Mouse (Mus musculus) layer of hippocampus, adult 9-10 months (tissue): ENCODE measurements around the gene Map2k3.

ENCODE experiments used
- DNase-seq: peaks from one replicate; pipeline ENCODE4 v3.0.0; 2022; ENCODE audit warnings: low spot score

Gene Map2k3

GRCm38 (mm10) chr11:60927264-60927663, 4.6 kb upstream of the Map2k3 start:
- peak; percentile 93 for DNase-seq

GRCm38 (mm10) chr11:60930724-60931281, 1.0 kb upstream of the Map2k3 start:
- DNase-seq = no peak

DNA sequence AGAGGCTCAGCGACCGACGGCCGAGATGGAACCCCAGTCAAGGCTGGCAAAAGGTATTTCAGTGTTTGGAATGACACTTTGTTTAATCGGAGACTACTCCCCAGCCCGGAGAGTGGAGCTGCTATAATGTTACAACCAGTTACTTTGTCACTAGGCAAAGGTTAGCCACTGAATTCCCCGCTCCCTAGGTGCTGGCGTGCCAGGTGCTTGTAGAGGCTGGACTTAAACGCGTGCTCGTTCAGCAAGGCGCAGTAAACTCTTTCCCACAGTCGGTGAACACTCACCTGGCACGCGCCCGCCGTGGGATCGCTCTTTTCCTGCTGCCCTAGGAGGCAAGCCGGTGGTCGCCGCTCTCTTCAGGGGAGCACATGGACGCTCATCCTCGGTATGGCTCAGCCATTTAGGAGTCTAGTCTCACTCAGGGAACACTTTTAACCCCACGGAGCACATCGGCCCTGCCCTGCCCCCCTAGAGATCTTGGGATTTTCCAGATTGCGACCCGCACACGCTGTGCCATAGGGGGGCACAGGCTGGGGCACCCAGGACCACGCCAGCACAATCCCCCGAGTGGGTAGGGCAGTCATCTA, 458 bp upstream of the Map2k3 start:
- no peak for DNase-seq

- no peak for DNase-seq
These were observed 729 bp downstream of the Map2k3 start for GRCm38 (mm10) chr11:60932503-60933020.

- DNase-seq = no peak
These were observed 1.5 kb downstream of the Map2k3 start for GRCm38 (mm10) chr11:60933178-60933930.

GRCm38 (mm10) chr11:60934795-60935194, 3.0 kb downstream of the Map2k3 start:
- DNase-seq = no peak

- no peak for DNase-seq
These were observed 3.6 kb downstream of the Map2k3 start for GRCm38 (mm10) chr11:60935326-60935974.

DNA sequence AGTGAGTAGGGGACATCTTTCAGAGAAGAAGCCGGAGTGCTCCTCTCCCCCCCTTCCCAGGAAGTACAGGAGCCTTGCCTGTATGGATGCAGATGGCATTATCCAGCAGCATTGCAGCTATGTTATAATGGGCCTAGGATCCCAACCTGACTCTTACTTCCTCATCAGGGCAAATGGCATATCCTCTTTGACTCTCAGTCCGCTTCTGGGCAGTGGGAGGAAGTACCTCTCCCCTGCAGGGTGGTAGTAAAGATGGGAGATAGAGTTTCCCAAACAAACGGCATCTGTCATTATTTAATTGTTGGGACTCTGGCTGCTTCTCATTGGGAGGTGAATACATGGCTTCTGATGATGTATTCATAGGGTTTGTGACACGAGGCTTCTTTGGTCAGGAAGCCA, 4.1 kb downstream of the Map2k3 start:
- no peak for DNase-seq

GRCm38 (mm10) chr11:60937611-60938010, 5.8 kb downstream of the Map2k3 start:
- DNase-seq = no peak

DNA sequence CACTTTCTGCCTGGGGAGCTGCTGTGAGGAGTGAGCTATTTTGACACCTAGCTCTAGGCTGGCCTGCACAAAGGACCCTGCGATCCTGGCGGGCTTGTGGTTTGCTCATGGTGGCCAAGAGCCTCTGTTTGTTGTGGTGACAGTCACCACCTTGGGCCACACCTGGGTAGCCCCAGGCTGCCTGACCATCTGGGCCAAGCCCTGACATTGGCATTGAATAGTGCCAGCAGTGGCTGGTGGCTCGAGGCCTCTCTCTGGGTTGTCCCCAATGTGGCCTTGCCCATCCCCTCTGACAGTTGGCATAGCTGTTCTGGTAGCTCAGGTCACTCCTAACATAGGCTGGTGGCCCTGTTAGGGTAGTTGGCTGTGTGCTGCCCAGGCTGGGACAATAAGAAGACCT, 7.7 kb downstream of the Map2k3 start:
- DNase-seq = no peak

GRCm38 (mm10) chr11:60940501-60940900, 8.7 kb downstream of the Map2k3 start:
- DNase-seq = no peak

DNA sequence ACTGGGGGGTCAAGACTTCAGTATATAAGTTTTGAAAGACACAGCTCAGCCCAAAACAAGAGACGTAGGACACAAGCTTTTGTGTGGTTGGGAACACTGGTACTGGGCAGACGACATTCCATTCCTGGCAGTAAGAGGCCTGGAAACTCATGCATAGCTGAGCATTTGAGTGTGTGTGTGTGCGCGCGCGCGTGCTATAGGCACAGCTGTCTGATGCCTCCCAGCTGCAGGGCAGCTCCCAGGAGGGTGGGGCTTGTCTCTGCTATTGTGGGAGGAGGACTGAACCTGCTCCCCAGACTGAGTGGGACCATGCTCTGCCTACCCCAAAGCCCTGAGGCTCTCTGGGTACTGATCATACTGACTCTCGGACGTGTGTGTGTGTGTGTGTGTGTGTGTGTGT, 9.5 kb downstream of the Map2k3 start:
- DNase-seq = no peak

DNA sequence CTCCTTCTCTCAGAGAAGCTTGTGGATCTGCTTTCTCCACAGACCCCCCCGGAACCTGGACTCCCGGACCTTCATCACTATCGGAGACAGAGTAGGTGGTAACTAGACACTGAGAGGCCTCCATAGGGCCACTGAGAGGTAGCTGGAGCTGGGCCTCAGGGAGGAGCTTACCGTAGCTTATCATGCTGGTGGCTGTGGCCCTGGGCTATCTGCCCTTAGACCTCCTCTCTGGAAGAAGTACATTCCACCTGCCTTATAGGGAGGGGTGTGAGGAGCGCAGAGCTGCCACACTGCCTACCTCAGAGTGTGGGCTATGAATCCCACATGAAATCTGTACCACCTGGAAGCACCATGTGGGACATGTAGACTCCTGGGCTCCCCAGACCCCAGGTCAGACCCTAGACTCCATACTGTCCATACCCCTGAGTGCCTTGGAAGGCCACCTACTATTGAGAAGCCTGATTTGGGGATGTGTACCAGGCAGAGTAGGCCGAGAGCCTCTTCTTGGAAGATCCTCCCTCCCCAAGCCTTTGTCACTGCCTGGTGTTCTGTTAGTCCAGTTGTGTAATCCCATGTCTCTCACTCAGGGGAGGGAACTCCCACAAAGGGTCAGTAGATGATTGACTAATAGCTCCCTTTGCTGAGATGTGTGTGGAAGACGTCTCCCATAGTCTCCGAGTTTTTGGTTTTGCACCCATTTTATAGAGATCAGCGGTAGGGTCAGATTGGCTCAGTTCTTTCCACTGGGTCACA, 10.6 kb downstream of the Map2k3 start:
- DNase-seq = no peak

DNA sequence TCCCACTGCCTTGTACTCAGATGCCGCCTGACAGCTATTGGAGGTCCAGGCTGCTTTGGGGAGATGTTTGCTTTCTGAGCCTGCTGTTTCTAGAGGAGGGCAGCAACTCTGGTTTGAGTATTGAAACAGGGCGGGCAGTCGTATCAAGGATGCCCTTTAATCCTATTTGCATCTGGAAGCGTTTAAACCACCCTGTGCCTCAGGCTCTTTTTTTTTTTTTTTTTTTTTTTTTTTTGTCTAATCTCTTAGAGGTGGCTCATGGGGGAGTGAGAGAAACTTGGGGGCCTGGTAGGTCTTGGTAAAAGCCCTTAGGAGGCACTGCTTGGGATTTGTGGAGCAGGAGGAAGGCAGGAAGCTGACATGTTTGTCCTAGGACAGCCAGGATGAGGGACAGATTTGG, 13.2 kb downstream of the Map2k3 start:
- no peak for DNase-seq

- no peak for DNase-seq
These were observed 20.1 kb downstream of the Map2k3 start for GRCm38 (mm10) chr11:60951896-60952295.

DNA sequence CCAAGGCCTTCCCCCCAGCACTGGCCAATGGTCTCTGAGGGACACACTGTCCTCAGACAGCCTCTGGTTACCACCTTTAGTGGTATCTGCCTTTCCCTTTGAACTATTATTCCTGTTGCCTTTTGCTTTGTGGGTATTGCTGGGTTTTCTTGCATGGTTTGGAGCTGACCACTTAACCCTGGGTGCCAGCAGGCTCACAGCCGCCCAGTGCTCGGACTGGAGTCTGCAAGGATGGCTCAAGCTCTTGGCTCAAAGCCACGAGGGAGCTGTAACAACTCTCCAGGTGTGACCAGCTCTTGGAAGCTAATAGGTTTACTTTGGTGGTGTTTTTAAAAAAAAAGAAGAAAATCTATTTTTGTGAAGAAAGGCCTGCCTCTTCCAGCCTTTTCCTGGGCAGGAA, 20.5 kb downstream of the Map2k3 start:
- DNase-seq = no peak

- DNase-seq = no peak
These were observed 21.2 kb downstream of the Map2k3 start for GRCm38 (mm10) chr11:60952986-60953385.

DNA sequence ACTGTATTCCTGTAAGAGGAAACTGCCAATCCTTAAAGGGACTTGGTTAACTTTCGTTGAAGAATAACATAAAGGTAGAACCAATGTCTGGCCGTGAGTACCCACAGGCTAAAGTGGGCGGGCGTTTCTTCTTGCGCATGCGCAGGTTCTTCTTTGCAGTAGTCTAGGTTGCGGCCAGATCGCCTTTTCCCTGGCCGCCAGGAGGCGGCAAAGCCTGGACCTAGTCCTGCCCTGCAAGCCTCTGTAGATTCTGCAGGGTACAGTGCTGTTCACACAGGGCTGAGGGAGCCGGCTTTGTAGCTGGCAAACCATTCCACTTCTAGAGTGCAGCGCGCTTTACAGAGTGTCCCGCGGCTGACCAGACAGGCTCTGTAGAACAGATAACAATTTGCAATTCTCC, 22.0 kb downstream of the Map2k3 start:
- peak; percentile 70 for DNase-seq

DNA sequence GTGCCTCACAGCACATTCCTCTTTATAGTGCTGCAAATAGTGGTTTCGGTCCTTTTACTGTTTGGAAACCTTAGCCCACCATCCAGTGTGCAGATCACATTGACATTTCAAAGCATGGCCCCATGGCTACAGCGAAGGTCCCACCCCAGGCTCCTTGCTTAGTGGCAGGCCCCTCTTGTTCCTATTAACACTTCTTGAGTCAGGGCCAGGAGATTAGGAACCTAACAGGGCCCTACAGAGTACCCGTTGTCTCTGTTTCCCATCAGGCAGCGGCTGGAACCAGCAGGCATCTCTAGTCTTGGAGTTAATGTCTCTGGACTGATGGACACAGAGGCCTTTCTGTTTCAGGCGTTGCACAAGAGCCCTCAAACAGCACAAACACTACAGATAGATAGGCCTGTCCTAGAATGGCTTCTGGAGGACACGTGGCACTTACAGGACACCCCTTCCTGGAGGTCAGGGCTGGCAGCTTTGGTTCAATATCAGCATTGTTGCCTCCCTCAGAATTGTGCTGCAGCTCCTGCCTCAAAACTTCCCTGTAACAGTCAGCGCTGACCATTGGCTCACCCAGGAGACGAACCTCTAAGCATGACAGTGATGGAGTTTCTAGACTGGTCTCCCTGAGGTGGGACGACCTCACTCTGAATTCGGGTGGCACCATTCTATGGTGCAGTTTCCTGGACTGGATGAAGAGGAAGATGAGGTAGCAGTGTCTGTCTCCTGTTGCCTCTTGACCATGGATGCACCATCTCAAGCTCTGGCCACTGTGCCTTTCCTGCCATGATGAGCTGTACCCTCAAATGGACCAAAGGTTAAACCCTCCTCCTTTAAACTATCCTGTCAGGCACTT, 22.6 kb downstream of the Map2k3 start:
- no peak for DNase-seq

DNA sequence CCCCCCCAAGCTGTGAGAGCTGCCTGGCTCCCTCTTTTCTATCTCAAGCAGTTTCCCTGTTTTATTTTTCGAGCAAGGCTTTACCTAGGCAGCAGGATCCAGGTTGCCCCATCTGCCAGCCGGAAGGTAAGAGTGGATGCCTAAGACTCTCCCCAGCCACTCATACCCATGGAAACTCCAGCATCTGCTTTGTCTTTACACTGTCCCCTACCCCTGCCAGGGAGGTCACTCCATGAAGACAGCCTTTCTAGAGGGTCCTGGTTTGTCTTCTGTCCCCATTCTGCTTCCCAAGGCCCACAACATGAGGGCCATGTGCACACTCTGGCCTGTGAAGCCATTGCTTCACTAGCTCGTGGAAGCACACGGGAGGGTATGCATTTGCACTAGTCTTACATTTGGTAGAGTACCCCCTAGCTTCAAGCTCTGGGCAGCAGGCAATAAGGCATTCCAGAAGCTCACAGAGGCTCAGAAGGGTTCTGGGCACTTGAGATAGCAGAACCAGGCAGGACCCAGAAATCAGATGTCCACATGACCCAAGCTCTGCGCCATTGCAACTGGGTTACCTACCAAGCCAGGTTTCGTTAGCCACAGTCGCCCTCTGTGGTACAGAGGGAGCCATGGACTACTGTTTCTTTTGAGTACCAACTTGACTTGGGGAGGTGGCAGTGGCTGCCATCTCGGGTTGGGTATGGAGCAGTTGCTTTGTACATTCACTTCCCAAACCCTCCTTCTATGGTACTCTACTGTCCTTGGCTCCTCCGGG, 24.0 kb downstream of the Map2k3 start:
- no peak for DNase-seq
